Mouse (Mus musculus): ENCODE measurements around the gene Klk13.

- TF ChIP-seq CTCF (conservative IDR thresholded peaks at IDR 0.05; ENCODE audit: low read length), result no peak
- no peak for TF ChIP-seq POU5F1 (IDR thresholded peaks at IDR 0.05; ENCODE audit: borderline replicate concordance, low read length)
- no peak for TF ChIP-seq NANOG (IDR thresholded peaks at IDR 0.05; ENCODE audit: borderline replicate concordance, low read length)
Observed at GRCm38 (mm10) chr7:43775311-43776057, 63.1 kb downstream of the Klk13 start.

All from E14TG2a.4 (cell line).